Mouse (Mus musculus) intestine, postnatal 0 days (tissue): ENCODE data around the gene Hist1h3a. TPM values are rescaled to one million over a fixed set of nuclear protein-coding genes. Genes with fewer than 3 reads are reported as not detected.

ENCODE experiments used
- ATAC-seq: fragments of 200-750 bp; cut with Nextera tagmentation; 2 replicates; pipeline ENCODE4 v1.8.0; 2017; ENCODE audit warnings: mild to moderate bottlenecking, moderate TSS enrichment, moderate library complexity
- H3K27ac ChIP-seq: fragments of 300-500 bp; sonication (generic); 2 replicates; pipeline ENCODE4 v1.5.1; 2014; ENCODE audit warnings: mild to moderate bottlenecking, low read depth, low read length, moderate library complexity
- H3K27me3 ChIP-seq: fragments of 300-500 bp; sonication (generic); replicated peaks from 2 replicates; pipeline ENCODE4 v1.6.1; 2014; ENCODE audit warnings: low read length, mixed read lengths; ENCODE audit not compliant: control insufficient read depth, insufficient read depth
- H3K36me3 ChIP-seq: fragments of 300-500 bp; sonication (generic); 2 replicates; pipeline ENCODE4 v1.6.1; 2014; ENCODE audit warnings: mild to moderate bottlenecking, moderate library complexity; ENCODE audit not compliant: control insufficient read depth, insufficient read depth
- H3K4me1 ChIP-seq: fragments of 300-500 bp; sonication (generic); replicated peaks from 2 replicates; pipeline ENCODE4 v1.6.1; 2014; ENCODE audit warnings: antibody characterized with exemption, low read length, mixed read lengths; ENCODE audit not compliant: control insufficient read depth, insufficient read depth
- H3K4me2 ChIP-seq: fragments of 300-500 bp; sonication (generic); replicated peaks from 2 replicates; pipeline ENCODE4 v1.6.1; 2014; ENCODE audit warnings: low read depth, mild to moderate bottlenecking, moderate library complexity
- H3K4me3 ChIP-seq: fragments of 300-500 bp; sonication (generic); 2 replicates; pipeline ENCODE4 v1.5.1; 2014; ENCODE audit warnings: low read depth, low read length
- H3K9ac ChIP-seq: fragments of 300-500 bp; sonication (generic); 2 replicates; pipeline ENCODE4 v1.6.1; 2014; ENCODE audit warnings: mild to moderate bottlenecking, low read depth, low read length
- H3K9me3 ChIP-seq: fragments of 300-500 bp; sonication (generic); 2 replicates; pipeline ENCODE4 v1.6.1; 2016; ENCODE audit warnings: mixed run types; ENCODE audit not compliant: control insufficient read depth
- CTCF ChIP-seq: sonication (generic); IDR thresholded peaks from 2 replicates; pipeline ENCODE4 v1.5.1; 2016; ENCODE audit warnings: low read depth, mild to moderate bottlenecking, control low read depth, antibody characterized with exemption, moderate library complexity
- WGBS: fragments of 180-500 bp; shearing (Covaris S2); extraction: QIAGEN DNeasy Blood & Tissue Kit; methylation state at CpG from one replicate; pipeline ENCODE4 v1.1.7; 2014; 5-methylcytosine and 5-hydroxymethylcytosine counted together
- polyA plus RNA-seq: library from polyadenylated mRNA; unstranded; fragments of >200 nt; fragmentation: Nextera tagmentation; extraction: Ambion mirVana; gene quantifications from 2 replicates; pipeline ENCODE4 v1.2.1, GENCODE M21; 2015

The Hist1h3a gene
- polyA plus RNA-seq, 1 experiment from 2014 or later: 4.5 TPM

GRCm38 (mm10) chr13:23739922-23740252, 22.3 kb downstream of the Hist1h3a start:
- no peaks in the 10 kb centered on the region for H3K9me3 ChIP-seq
- TF ChIP-seq CTCF: no peak
- peak overlapping the region; percentile 97 for H3K27ac ChIP-seq
- H3K36me3 ChIP-seq: no peaks in the 10 kb centered on the region
- under 1% methylated on average over 14 of the region's 14 CpGs for WGBS
- H3K27me3 ChIP-seq: no peaks in the 10 kb centered on the region
- H3K4me3 ChIP-seq: peak overlapping the region; percentile 60
- peak; percentile 49 for ATAC-seq
- H3K4me1 ChIP-seq: no peaks in the 10 kb centered on the region
- H3K9ac ChIP-seq: peak overlapping the region; percentile 90
- H3K4me2 ChIP-seq: peak overlapping the region; percentile 85

GRCm38 (mm10) chr13:23739069-23739921, 22.9 kb downstream of the Hist1h3a start:
- H3K4me3 ChIP-seq: peak overlapping the region; percentile 60
- ATAC-seq: peak; percentile 81
- WGBS: under 1% methylated on average over 39 of the region's 39 CpGs
- no peak for TF ChIP-seq CTCF
- no peaks in the 10 kb centered on the region for H3K27me3 ChIP-seq
- peak overlapping the region; percentile 90 for H3K9ac ChIP-seq
- H3K9me3 ChIP-seq: no peaks in the 10 kb centered on the region
- H3K4me2 ChIP-seq: peak overlapping the region; percentile 85
- H3K36me3 ChIP-seq: no peaks in the 10 kb centered on the region
- no peaks in the 10 kb centered on the region for H3K4me1 ChIP-seq
- peak overlapping the region; percentile 97 for H3K27ac ChIP-seq

- Histone ChIP-seq H3K27ac (peak within 1 kb of the TSS; percentile 97), H3K4me3 (peak within 1 kb of the TSS; percentile 60), H3K27me3 (no peaks in the 10 kb centered on the region), H3K4me1 (no peaks in the 10 kb centered on the region), H3K36me3 (no peaks in the 10 kb centered on the region), H3K9ac (peak within 1 kb of the TSS; percentile 90), H3K4me2 (peak within 1 kb of the TSS; percentile 85), H3K9me3 (no peaks in the 10 kb centered on the region)
- ATAC-seq: peak; percentile 87
- peak; percentile 46; the same call in 1 of the 2 replicates for TF ChIP-seq CTCF
- under 1% methylated on average over 29 of the region's 38 CpGs for WGBS
These were observed 23.5 kb downstream of the Hist1h3a start, which contains the start of gene Hist1h1c for GRCm38 (mm10) chr13:23738677-23739068. Gene Hist1h1c (plus strand): TSS chr13:23738808.

GRCm38 (mm10) chr13:23738041-23738440, 24.1 kb downstream of the Hist1h3a start:
- Histone ChIP-seq H3K4me1 (no peaks in the 10 kb centered on the region), H3K27me3 (no peaks in the 10 kb centered on the region), H3K4me3 (peak overlapping the region; percentile 60), H3K9ac (peak overlapping the region; percentile 90), H3K9me3 (no peaks in the 10 kb centered on the region), H3K27ac (peak overlapping the region; percentile 97), H3K36me3 (no peaks in the 10 kb centered on the region), H3K4me2 (peak overlapping the region; percentile 85)
- TF ChIP-seq CTCF: no peak
- ATAC-seq: no peak
- 27% methylated on average over 4 of the region's 4 CpGs for WGBS

DNA sequence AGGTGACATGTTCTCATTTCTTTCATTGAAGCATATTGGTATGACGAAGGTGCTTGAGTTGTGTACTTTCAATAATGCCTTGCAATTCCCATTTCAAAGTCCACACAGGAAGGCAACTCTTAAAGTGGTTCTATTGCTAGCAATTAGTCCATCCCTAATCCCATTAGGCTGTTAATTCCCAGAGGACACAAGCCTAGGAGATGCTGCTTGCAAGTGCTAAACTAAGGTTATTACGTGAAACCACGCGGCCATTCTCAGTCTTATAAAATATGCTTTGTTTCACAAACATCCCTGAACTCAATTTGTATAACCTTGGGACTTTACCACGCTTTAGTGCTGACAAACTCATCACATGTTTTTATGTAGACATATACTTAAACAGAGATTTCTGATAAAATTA, 25.1 kb downstream of the Hist1h3a start:
- no peaks in the 10 kb centered on the region for H3K4me1 ChIP-seq
- no peaks in the 10 kb centered on the region for H3K36me3 ChIP-seq
- H3K27ac ChIP-seq: no peak overlapping the region; the same call in 1 of the 2 replicates
- no peaks in the 10 kb centered on the region for H3K27me3 ChIP-seq
- 77% methylated on average over 5 of the region's 5 CpGs for WGBS
- H3K4me3 ChIP-seq: no peak overlapping the region
- ATAC-seq: no peak
- no peak for TF ChIP-seq CTCF
- no peaks in the 10 kb centered on the region for H3K9me3 ChIP-seq
- no peak overlapping the region for H3K4me2 ChIP-seq
- no peak overlapping the region for H3K9ac ChIP-seq

DNA sequence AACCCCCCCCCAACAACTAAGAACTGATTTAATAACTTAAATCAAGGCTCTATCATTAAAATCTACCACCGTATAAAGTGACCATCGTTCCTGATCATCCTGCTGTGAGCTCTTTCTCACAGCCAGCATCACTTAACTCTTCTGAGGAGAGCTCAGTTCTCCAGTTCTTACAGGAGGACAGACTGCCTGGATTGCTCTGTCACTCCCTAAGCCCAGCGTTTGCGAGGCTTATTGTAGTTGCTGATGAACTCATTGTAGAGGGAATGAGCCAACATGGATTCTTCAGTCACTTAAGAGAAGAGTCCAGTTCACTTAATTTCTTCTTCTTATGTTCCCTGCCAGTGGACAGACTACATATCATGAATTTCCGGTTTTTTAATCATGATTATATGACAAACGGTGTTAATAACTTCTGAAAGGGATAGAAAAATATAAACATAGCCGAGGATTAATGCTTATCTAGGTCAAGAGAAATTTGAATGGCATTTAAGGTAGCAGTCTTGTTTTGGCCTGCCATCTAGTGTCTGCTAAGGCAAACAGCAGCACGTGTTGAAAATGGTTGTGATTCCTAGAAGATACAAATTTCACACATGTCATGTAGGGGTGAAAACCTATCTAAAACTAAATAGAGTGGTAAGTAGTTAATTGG, 29.9 kb downstream of the Hist1h3a start:
- TF ChIP-seq CTCF: peak; percentile 93
- Histone ChIP-seq H3K9ac (no peak overlapping the region), H3K27ac (no peak overlapping the region), H3K4me3 (no peak overlapping the region), H3K4me1 (no peaks in the 10 kb centered on the region), H3K36me3 (no peaks in the 10 kb centered on the region), H3K4me2 (no peak overlapping the region), H3K27me3 (no peaks in the 10 kb centered on the region), H3K9me3 (no peaks in the 10 kb centered on the region)
- no peak for ATAC-seq
- WGBS: 23% methylated on average over 8 of the region's 8 CpGs
